Mouse (Mus musculus) midbrain, embryonic 15.5 days (tissue): ENCODE data around the gene Trpm7. TPM values are rescaled to one million over a fixed set of nuclear protein-coding genes. Genes with fewer than 3 reads are reported as not detected.

ENCODE experiments used
- ATAC-seq: fragments of 200-750 bp; cut with Nextera tagmentation; replicated peaks from 2 replicates; pipeline ENCODE4 v1.8.0; 2017; ENCODE audit warnings: moderate TSS enrichment
- H3K27ac ChIP-seq: fragments of 300-500 bp; sonication (generic); 2 replicates; pipeline ENCODE4 v1.5.1; 2015; ENCODE audit warnings: mild to moderate bottlenecking, inconsistent platforms
- H3K27me3 ChIP-seq: fragments of 300-500 bp; sonication (generic); replicated peaks from 2 replicates; pipeline ENCODE4 v1.6.1; 2015; ENCODE audit warnings: inconsistent platforms
- H3K36me3 ChIP-seq: fragments of 300-500 bp; sonication (generic); replicated peaks from 2 replicates; pipeline ENCODE4 v1.6.1; 2015; ENCODE audit warnings: inconsistent platforms
- H3K4me1 ChIP-seq: fragments of 300-500 bp; sonication (generic); 2 replicates; pipeline ENCODE4 v1.6.1; 2015; ENCODE audit warnings: inconsistent platforms
- H3K4me2 ChIP-seq: fragments of 300-500 bp; sonication (generic); 2 replicates; pipeline ENCODE4 v1.6.1; 2015; ENCODE audit warnings: inconsistent platforms, mild to moderate bottlenecking, moderate library complexity
- H3K4me3 ChIP-seq: fragments of 300-500 bp; sonication (generic); 2 replicates; pipeline ENCODE4 v1.5.1; 2015; ENCODE audit warnings: mild to moderate bottlenecking, inconsistent platforms
- H3K9ac ChIP-seq: fragments of 300-500 bp; sonication (generic); 2 replicates; pipeline ENCODE4 v1.6.1; 2015; ENCODE audit warnings: mild to moderate bottlenecking, inconsistent platforms
- H3K9me3 ChIP-seq: fragments of 300-500 bp; sonication (generic); 2 replicates; pipeline ENCODE4 v1.6.1; 2016; ENCODE audit warnings: inconsistent platforms
- WGBS: fragments of 180-500 bp; shearing (Covaris S2); methylation state at CpG from one replicate; pipeline ENCODE4 v1.1.7; 2015; ENCODE audit warnings: mixed read lengths; 5-methylcytosine and 5-hydroxymethylcytosine counted together
- polyA plus RNA-seq: library from polyadenylated mRNA; unstranded; fragments of >200 nt; fragmentation: Nextera tagmentation; extraction: Ambion mirVana; gene quantifications from 2 replicates; pipeline ENCODE4 v1.2.1, GENCODE M21; 2015

Trpm7 gene
- polyA plus RNA-seq: 33.8 and 40.0 TPM in 2 replicates

DNA sequence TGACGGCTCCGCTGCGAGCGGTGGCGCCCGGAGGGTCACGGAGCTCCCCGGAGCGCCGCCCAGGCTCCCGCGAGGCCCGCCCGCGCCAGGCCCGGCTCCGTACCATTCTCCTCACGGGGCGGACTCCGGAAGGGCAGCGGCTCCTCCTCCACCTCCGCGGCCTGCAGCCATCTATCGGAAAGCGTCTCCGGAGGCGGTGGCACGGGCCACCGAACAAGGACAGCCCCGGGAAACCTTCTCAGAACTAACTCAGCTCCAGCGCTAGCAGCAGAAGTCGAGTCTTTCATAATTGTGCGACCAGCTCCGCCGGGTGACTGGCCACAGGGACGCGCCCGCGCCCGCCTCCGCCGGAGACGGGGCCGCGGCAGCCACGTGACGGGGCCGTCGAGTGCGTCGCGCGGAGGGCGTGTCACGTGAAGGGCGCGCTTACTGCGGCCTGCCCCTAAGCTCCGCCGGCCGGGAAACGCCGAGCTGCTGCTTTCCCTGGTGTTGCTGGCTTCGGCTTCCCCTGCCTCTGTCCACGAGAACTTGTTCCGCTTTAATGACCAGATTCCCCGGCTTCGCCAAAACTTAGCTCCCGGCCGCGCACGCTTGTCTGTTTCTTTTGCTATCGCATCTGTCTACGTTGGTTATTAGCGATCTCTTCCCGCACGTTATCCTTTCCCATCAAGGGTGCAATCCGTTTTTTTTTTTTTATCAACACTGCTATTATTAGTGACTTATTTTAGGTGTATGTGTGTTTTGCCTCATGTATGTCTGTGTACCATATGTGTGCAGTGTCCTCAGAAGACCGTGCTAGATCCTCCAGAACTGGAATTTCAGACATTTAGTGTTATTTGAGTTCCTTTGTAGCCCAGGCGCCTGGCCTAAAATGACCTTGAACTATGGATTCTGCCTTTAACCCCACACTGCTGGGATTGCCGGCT lies at the start of gene Trpm7:
Gene Trpm7 (minus strand): TSS at position 360 of the 926 bp plus-strand sequence.
- peak within 1 kb of the TSS; percentile 91 for H3K9ac ChIP-seq
- ATAC-seq: peak; percentile 98
- peak within 1 kb of the TSS; percentile 93 for H3K27ac ChIP-seq
- no peaks in the 10 kb centered on the region for H3K36me3 ChIP-seq
- peaks cover 17% of the 10 kb centered on the region for H3K4me1 ChIP-seq
- WGBS: under 1% methylated on average over 81 of the region's 81 CpGs
- peak within 1 kb of the TSS; percentile 73 for H3K4me2 ChIP-seq
- peak within 1 kb of the TSS; percentile 85 for H3K4me3 ChIP-seq
- no peaks in the 10 kb centered on the region for H3K9me3 ChIP-seq
- no peaks in the 10 kb centered on the region for H3K27me3 ChIP-seq

DNA sequence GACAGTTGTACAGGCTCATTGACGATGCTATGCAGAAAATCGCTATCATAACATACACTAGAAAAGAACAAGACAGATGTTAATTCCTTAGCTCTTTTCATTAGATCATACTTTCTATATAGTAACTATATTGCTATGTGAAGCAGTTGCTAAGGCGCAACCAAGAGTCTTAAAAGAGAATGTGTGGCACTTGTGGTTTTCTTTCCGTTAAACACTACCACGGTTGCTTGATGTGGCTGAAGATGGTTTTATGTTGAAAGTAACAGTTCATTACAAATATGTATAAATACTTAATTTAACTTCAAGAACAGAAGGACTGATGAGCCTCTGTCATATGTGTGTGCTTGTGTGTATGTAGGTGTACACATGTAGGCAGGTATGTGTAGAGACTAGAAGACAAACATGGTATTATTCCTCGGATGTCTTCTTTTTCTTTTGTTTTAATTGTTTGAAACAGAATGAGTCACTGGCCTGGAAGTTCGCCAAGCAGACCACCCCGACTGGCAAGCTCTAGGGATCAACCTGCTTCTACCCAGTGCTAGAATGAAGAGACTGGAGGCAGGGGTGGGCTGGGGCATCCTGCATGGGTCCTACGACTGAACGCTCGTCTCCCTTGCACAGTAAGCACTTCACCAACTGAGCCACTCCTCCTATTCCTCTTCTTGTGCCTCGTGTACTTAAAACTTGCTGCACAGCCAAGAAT lies 44.5 kb upstream of the Trpm7 start:
- no peaks in the 10 kb centered on the region for H3K4me1 ChIP-seq
- no peak for ATAC-seq
- no peak overlapping the region for H3K4me3 ChIP-seq
- no peak overlapping the region for H3K27ac ChIP-seq
- H3K9ac ChIP-seq: no peak overlapping the region
- WGBS: 87% methylated on average over 12 of the region's 12 CpGs
- no peaks in the 10 kb centered on the region for H3K27me3 ChIP-seq
- no peaks in the 10 kb centered on the region for H3K9me3 ChIP-seq
- H3K36me3 ChIP-seq: peaks cover 41% of the 10 kb centered on the region
- H3K4me2 ChIP-seq: no peak overlapping the region

DNA sequence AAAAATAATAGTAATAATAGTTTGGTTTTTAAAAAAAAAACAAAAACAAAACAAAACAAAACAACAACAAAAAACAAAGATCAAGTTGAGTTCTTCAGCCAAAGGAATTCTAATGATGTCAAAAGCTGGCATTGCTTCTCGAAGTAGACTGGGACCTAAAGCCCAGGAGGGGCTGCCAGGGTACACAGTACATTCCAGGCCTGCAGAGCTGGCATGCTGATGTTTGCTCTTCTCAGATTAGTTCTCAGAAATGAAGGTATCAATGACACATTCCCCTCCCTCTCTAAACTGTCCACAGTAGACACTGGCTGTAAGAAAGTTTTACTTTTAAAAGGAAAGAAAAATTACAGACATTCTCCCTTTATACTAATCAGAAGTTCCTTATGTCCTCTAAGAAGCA lies 40.2 kb upstream of the Trpm7 start:
- Histone ChIP-seq H3K9me3 (no peaks in the 10 kb centered on the region), H3K27ac (no peak overlapping the region), H3K4me3 (no peak overlapping the region), H3K4me2 (no peak overlapping the region), H3K27me3 (no peaks in the 10 kb centered on the region), H3K9ac (no peak overlapping the region), H3K36me3 (peaks cover 40% of the 10 kb centered on the region), H3K4me1 (no peaks in the 10 kb centered on the region)
- 65% methylated on average over 1 of the region's 1 CpGs for WGBS
- no peak for ATAC-seq

DNA sequence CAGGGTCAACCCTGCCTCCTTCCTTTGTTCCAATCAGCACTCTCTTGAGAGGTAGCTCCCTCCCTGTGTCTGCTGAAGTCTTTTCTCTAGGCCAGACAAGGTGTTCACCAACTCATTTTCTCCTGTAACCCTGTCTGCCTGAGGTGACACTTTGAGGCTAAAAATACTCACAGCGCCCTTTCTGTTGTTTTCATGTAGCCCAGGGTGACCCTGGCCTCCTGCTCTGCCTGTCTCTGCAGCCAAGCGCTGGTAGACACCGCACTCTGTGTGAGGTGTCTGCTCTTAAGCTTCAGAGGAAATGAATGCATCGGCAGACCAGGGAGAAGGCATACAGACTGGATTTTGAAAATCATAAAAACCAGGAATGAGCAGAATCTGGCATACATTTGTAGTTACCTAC lies 38.1 kb upstream of the Trpm7 start:
- Histone ChIP-seq H3K9me3 (no peaks in the 10 kb centered on the region), H3K4me3 (no peak overlapping the region), H3K9ac (no peak overlapping the region), H3K4me1 (no peaks in the 10 kb centered on the region), H3K36me3 (peaks cover 30% of the 10 kb centered on the region), H3K27ac (no peak overlapping the region), H3K27me3 (no peaks in the 10 kb centered on the region), H3K4me2 (no peak overlapping the region)
- ATAC-seq: no peak
- WGBS: 56% methylated on average over 4 of the region's 4 CpGs

DNA sequence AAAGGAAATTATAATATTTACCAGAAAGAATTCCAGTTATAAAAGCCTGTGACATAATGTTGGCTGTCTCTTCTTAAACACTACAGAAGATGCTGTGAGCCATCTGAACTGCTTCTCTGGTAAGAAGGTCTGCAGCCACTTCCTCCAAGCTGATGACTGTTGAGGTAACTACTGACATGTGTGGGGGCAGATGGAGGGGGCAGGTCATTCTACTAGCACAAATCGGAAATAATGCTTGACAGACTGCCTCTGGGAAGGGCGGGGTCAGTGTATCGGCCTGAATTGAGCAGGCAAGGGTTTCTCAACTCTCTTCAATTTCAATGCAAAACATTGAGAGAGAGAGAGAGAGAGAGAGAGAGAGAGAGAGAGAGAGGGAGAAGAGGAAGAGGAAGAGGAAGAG lies 28.1 kb upstream of the Trpm7 start:
- no peak overlapping the region for H3K9ac ChIP-seq
- H3K4me3 ChIP-seq: no peak overlapping the region
- ATAC-seq: no peak
- H3K4me1 ChIP-seq: no peaks in the 10 kb centered on the region
- peaks cover 34% of the 10 kb centered on the region for H3K36me3 ChIP-seq
- H3K4me2 ChIP-seq: no peak overlapping the region
- no peaks in the 10 kb centered on the region for H3K9me3 ChIP-seq
- 88% methylated on average over 3 of the region's 3 CpGs for WGBS
- no peak overlapping the region for H3K27ac ChIP-seq
- no peaks in the 10 kb centered on the region for H3K27me3 ChIP-seq

DNA sequence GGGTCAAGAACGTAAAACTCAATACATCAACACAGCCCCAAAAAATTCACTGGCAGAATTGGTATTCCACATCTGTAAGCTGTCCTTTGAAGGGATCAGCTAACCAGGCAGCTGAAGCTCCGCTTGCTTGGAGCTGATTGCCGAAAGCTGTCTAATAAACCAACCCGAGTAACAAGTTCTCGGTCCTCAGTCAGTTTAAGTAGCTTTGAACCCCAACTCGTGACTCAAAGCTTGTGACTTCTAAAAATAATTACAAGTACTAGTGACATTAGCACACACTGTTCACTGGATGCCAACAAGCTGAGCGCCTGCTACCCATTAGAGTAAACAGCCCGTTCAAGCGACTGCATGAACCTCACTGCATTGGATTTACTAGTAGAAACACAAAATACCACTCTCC lies 21.5 kb upstream of the Trpm7 start:
- H3K4me1 ChIP-seq: no peaks in the 10 kb centered on the region
- H3K4me3 ChIP-seq: no peak overlapping the region
- no peaks in the 10 kb centered on the region for H3K9me3 ChIP-seq
- no peak overlapping the region for H3K9ac ChIP-seq
- no peaks in the 10 kb centered on the region for H3K27me3 ChIP-seq
- H3K4me2 ChIP-seq: no peak overlapping the region
- H3K36me3 ChIP-seq: peaks cover 21% of the 10 kb centered on the region
- no peak for ATAC-seq
- WGBS: 91% methylated on average over 9 of the region's 9 CpGs
- no peak overlapping the region for H3K27ac ChIP-seq

DNA sequence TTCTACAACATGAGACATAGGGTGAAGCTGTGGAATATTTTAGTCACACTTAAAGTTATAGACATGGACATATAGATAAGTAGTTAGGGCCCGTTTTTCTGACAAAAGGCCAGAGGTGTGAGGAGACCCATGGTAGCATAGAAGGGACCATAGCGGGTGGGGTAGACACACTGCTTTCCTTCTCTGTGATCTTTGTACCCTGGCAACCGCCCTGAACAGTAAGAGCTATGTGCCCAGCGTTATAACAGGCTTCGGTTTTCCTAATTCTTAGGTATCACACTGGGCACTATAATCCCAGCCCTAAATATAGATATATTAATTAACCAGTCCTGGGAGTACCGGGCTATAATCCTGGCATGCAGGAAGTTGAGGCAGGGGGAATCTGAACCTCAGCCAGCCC lies 20.9 kb upstream of the Trpm7 start:
- Histone ChIP-seq H3K36me3 (peaks cover 16% of the 10 kb centered on the region), H3K4me1 (no peaks in the 10 kb centered on the region), H3K9ac (no peak overlapping the region), H3K4me2 (no peak overlapping the region), H3K27me3 (no peaks in the 10 kb centered on the region), H3K4me3 (no peak overlapping the region), H3K27ac (no peak overlapping the region), H3K9me3 (no peaks in the 10 kb centered on the region)
- no peak for ATAC-seq
- WGBS: 85% methylated on average over 6 of the region's 6 CpGs

DNA sequence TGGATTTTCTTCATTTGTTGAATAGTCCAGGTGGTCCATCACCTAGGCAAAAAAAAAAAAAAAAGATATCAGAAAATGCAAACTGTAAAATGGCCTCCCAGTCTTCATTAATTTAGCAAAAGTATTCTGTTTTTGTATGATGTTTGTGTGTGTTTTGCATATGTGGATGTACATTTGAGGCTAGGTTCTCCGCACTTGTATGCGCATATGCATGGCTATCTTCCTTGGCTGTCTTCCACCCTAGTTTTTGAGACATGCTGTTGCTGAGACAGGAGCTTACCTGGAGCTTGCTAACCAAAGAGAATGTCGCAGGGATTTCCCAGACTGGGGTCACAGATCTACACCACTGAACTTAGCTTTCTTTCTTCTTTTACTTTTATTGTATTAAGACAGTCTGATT lies 18.2 kb upstream of the Trpm7 start:
- Histone ChIP-seq H3K36me3 (peaks cover 3% of the 10 kb centered on the region; the same call in 1 of the 2 replicates), H3K9me3 (no peaks in the 10 kb centered on the region), H3K4me1 (no peaks in the 10 kb centered on the region), H3K27me3 (no peaks in the 10 kb centered on the region), H3K4me3 (no peak overlapping the region), H3K27ac (no peak overlapping the region), H3K4me2 (no peak overlapping the region), H3K9ac (no peak overlapping the region)
- 97% methylated on average over 3 of the region's 3 CpGs for WGBS
- no peak for ATAC-seq

DNA sequence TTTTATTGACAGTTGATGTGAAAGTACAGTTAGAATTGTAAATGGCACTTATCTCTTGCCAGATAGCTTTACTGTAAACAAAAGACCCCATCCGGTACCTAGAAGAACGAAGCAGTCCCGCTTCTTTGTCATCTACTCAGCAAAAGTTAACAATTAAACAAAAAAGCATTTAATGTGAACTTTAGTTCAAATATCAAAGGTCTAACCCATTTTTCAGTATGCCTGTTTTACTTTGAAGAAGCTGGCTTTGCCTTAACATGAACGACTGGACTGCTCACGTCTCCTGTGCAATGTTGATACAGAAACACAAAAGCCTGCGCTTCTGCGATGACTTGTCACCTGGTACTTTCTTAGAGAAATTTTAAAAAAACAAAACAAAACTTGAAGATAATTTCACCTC lies 16.3 kb upstream of the Trpm7 start:
- no peak overlapping the region for H3K9ac ChIP-seq
- WGBS: 95% methylated on average over 7 of the region's 7 CpGs
- no peak overlapping the region for H3K4me2 ChIP-seq
- ATAC-seq: no peak
- H3K4me1 ChIP-seq: no peaks in the 10 kb centered on the region
- H3K9me3 ChIP-seq: no peaks in the 10 kb centered on the region
- no peaks in the 10 kb centered on the region for H3K27me3 ChIP-seq
- H3K4me3 ChIP-seq: no peak overlapping the region
- no peak overlapping the region for H3K27ac ChIP-seq
- H3K36me3 ChIP-seq: peaks cover 3% of the 10 kb centered on the region; the same call in 1 of the 2 replicates

DNA sequence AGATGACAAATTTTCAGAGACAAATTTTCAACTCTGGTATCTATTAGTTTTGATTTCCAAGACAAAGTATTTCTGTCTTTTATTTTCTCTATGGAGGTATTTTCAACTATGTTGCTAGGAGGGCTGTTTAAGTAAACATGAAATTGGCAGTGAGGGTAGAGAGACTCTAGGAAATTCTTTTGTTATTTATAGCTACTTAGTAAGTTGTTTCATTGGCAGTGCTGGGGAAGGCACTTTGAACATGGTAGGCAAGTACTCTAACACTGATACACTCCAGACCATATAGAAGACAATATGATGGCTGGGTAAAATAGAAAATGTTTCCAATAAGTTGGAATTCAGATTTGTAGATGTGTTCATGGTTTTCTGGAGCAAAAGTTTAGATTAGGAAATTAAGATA lies 15.7 kb upstream of the Trpm7 start:
- no peak for ATAC-seq

DNA sequence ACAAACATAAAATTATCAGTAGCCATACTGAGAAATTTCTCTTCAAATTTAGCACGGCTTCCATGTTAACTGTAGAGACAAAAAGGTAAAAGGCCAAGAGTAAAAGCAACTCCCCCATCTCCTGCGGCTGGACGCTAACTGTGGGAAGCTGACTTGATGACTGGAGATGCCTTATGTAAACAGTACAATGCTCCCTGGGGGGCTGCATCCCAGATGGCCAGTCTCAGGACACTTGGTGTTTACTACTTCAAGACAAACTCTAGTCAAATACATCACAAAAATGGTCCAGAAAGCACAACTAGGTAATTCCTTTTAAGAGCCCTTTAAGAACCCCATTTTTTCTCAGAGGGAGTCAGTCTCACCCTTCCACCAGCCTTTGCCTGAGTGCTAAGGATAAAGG lies 11.1 kb upstream of the Trpm7 start:
- H3K36me3 ChIP-seq: no peaks in the 10 kb centered on the region
- H3K4me1 ChIP-seq: no peaks in the 10 kb centered on the region
- H3K4me3 ChIP-seq: no peak overlapping the region
- 70% methylated on average over 3 of the region's 3 CpGs for WGBS
- H3K27me3 ChIP-seq: no peaks in the 10 kb centered on the region
- H3K27ac ChIP-seq: no peak overlapping the region
- H3K4me2 ChIP-seq: no peak overlapping the region
- H3K9ac ChIP-seq: no peak overlapping the region
- H3K9me3 ChIP-seq: no peaks in the 10 kb centered on the region
- ATAC-seq: no peak

More for the DNA sequence above, 15.7 kb upstream of the Trpm7 start:
- Histone ChIP-seq H3K9me3 (no peaks in the 10 kb centered on the region), H3K36me3 (peaks cover 3% of the 10 kb centered on the region; the same call in 1 of the 2 replicates), H3K4me1 (no peaks in the 10 kb centered on the region), H3K4me2 (no peak overlapping the region), H3K27me3 (no peaks in the 10 kb centered on the region), H3K4me3 (no peak overlapping the region), H3K27ac (no peak overlapping the region), H3K9ac (no peak overlapping the region)

DNA sequence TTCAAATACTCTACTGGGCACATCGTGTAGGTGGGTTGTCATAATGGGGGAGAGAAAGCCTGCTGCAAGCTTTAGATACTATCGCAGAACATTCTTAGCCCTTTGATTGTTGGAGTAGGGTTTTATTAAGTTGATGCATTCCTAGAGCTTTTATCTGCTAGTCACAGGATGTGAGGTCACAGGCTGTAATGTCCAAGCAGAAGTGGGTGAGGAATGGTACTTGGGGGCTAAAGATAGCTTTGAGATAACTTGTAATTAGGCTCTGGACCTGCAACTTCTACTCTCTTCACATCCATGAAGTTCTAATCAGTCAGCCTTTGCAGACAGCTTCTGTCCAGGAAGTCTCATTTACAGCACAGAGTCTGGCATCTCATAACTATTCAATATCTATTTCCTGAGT lies 9.8 kb upstream of the Trpm7 start:
- H3K36me3 ChIP-seq: no peaks in the 10 kb centered on the region
- no peaks in the 10 kb centered on the region for H3K4me1 ChIP-seq
- 92% methylated on average over 2 of the region's 2 CpGs for WGBS
- H3K9ac ChIP-seq: no peak overlapping the region
- H3K27ac ChIP-seq: no peak overlapping the region
- ATAC-seq: no peak
- no peaks in the 10 kb centered on the region for H3K9me3 ChIP-seq
- no peaks in the 10 kb centered on the region for H3K27me3 ChIP-seq
- H3K4me3 ChIP-seq: no peak overlapping the region
- no peak overlapping the region for H3K4me2 ChIP-seq
